20 mouse cellular contexts compared by ENCODE assay signal in genomic region chr16:94925364-94925763, GRCm38 (mm10).
DNase-seq lines count a peak whose midpoint lies in the region; ATAC-seq and TF ChIP-seq lines count a peak whose summit lies in the region.
"Had no signal": no experiment of that assay in that cellular context is flagged by ENCODE, and none has a peak within 500 bp of the region (broad histone marks: within the 10 kb centered on the region; RNA-seq: fewer than 3 reads in every experiment).

No protein-coding gene starts in this region.

- no peaks in the 10 kb centered on the region for H3K27me3 ChIP-seq in kidney, embryonic 14.5 days (ENCODE audit: control insufficient read depth, insufficient read depth, low read length)
- no peaks in the 10 kb centered on the region for H3K27me3 ChIP-seq in hindbrain, postnatal 0 days (ENCODE audit: insufficient read depth, low read length)
- H3K27me3 ChIP-seq: forebrain, embryonic 15.5 days; heart, embryonic 15.5 days; hindbrain, embryonic 13.5 days; intestine, embryonic 15.5 days had no signal

- 0 out of 2 replicates have a peak, but pooled peaks have one; percentile 45 for ATAC-seq in cerebellum, adult (ENCODE audit: insufficient number of reproducible peaks, low FRiP score, low TSS enrichment)
- ATAC-seq in kidney, embryonic 14.5 days (ENCODE audit: low FRiP score, low TSS enrichment), result peak; percentile 82; the same call in 1 of the 2 replicates
- ATAC-seq in hindbrain, postnatal 0 days, result no peak
- ATAC-seq: forebrain, embryonic 15.5 days; intestine, embryonic 15.5 days had no signal

- H3K4me1 ChIP-seq in kidney, embryonic 14.5 days (ENCODE audit: control insufficient read depth, insufficient read depth, low read length), result no peaks in the 10 kb centered on the region
- no peaks in the 10 kb centered on the region for H3K4me1 ChIP-seq in hindbrain, postnatal 0 days (ENCODE audit: insufficient read depth, low read length)
- H3K4me1 ChIP-seq: embryonic facial prominence, embryonic 10.5 days; heart, embryonic 10.5 days; heart, embryonic 15.5 days; intestine, embryonic 15.5 days had no signal

- H3K36me3 ChIP-seq in kidney, embryonic 14.5 days (ENCODE audit: control insufficient read depth, insufficient read depth, low read length), result no peaks in the 10 kb centered on the region
- H3K36me3 ChIP-seq in hindbrain, postnatal 0 days (ENCODE audit: insufficient read depth, low read length), result no peaks in the 10 kb centered on the region
- H3K36me3 ChIP-seq: embryonic facial prominence, embryonic 10.5 days; forebrain, embryonic 15.5 days; heart, embryonic 10.5 days; heart, embryonic 15.5 days; hindbrain, embryonic 13.5 days; intestine, embryonic 15.5 days had no signal

- no peak overlapping the region for H3K4me3 ChIP-seq in kidney, embryonic 14.5 days (ENCODE audit: low read length)
- H3K4me3 ChIP-seq in layer of hippocampus, adult 2 months, result no peak overlapping the region
- H3K4me3 ChIP-seq in hindbrain, postnatal 0 days (ENCODE audit: low read length), result no peak overlapping the region
- H3K4me3 ChIP-seq: embryonic facial prominence, embryonic 10.5 days; forebrain, embryonic 15.5 days; heart, embryonic 10.5 days; heart, embryonic 15.5 days; hindbrain, embryonic 13.5 days; intestine, embryonic 15.5 days had no signal

- H3K9ac ChIP-seq in kidney, embryonic 14.5 days (ENCODE audit: low read depth, low read length), result no peak overlapping the region
- H3K9ac ChIP-seq in hindbrain, postnatal 0 days (replicated peaks; ENCODE audit: low read length), result no peak overlapping the region
- H3K9ac ChIP-seq: forebrain, embryonic 15.5 days; heart, embryonic 15.5 days; hindbrain, embryonic 13.5 days; intestine, embryonic 15.5 days had no signal

- no peak for TF ChIP-seq CTCF in layer of hippocampus, adult 2 months (conservative IDR thresholded peaks at IDR 0.05)
- no peak for TF ChIP-seq CTCF in hindbrain, postnatal 0 days (IDR thresholded peaks at IDR 0.05; ENCODE audit: low read depth)

- no peak overlapping the region for H3K27ac ChIP-seq in kidney, embryonic 14.5 days (ENCODE audit: low read depth, low read length)
- H3K27ac ChIP-seq in layer of hippocampus, adult 2 months, result peak overlapping the region; percentile 86
- H3K27ac ChIP-seq in hindbrain, postnatal 0 days, result no peak overlapping the region
- H3K27ac ChIP-seq: embryonic facial prominence, embryonic 10.5 days; forebrain, embryonic 15.5 days; heart, embryonic 10.5 days; heart, embryonic 15.5 days; hindbrain, embryonic 13.5 days; intestine, embryonic 15.5 days had no signal

- no peak overlapping the region for H3K4me2 ChIP-seq in kidney, embryonic 14.5 days (replicated peaks; ENCODE audit: low read depth, low read length)
- H3K4me2 ChIP-seq in hindbrain, postnatal 0 days (ENCODE audit: low read depth, low read length), result no peak overlapping the region
- H3K4me2 ChIP-seq: forebrain, embryonic 15.5 days; heart, embryonic 15.5 days; hindbrain, embryonic 13.5 days; intestine, embryonic 15.5 days had no signal

- H3K9me3 ChIP-seq in kidney, embryonic 14.5 days (ENCODE audit: control insufficient read depth, low read length), result no peaks in the 10 kb centered on the region
- no peaks in the 10 kb centered on the region for H3K9me3 ChIP-seq in hindbrain, postnatal 0 days (ENCODE audit: low read length)
- H3K9me3 ChIP-seq: embryonic facial prominence, embryonic 10.5 days; forebrain, embryonic 15.5 days; heart, embryonic 10.5 days; heart, embryonic 15.5 days; hindbrain, embryonic 13.5 days; intestine, embryonic 15.5 days had no signal

- DNase-seq in cerebellum, adult 9-10 months, result no peak
- DNase-seq in kidney, adult 8-10 months, result no peak
- DNase-seq in layer of hippocampus, adult 2 months (ENCODE audit: low spot score in 2 of 2), result no peak
- DNase-seq in layer of hippocampus, postnatal 10 days (ENCODE audit: low spot score in 2 of 2), result no peak
- DNase-seq in retina, postnatal 1 day, result peak; percentile 30
- DNase-seq in hindbrain, postnatal 0 days (ENCODE audit: low spot score), result no peak
- DNase-seq: adrenal gland, adult 8-10 months; cerebellum, adult 18-20 months; cerebellum, postnatal 10 days; gastrocnemius, postnatal 25 days; heart, adult 18-20 months; heart, postnatal 14 days had no signal

- 16% methylated on average over 6 of the region's 6 CpGs for WGBS in kidney, embryonic 14.5 days
- WGBS in hindbrain, postnatal 0 days, result 25% methylated on average over 6 of the region's 6 CpGs
